Mouse (Mus musculus): Measurements from ENCODE around the gene Elfn1. TPM values are rescaled to one million over a fixed set of nuclear protein-coding genes. Genes with fewer than 3 reads are reported as not detected.

The Elfn1 gene
- polyA plus RNA-seq (2017; shearing (Covaris generic)) = not detected

DNA sequence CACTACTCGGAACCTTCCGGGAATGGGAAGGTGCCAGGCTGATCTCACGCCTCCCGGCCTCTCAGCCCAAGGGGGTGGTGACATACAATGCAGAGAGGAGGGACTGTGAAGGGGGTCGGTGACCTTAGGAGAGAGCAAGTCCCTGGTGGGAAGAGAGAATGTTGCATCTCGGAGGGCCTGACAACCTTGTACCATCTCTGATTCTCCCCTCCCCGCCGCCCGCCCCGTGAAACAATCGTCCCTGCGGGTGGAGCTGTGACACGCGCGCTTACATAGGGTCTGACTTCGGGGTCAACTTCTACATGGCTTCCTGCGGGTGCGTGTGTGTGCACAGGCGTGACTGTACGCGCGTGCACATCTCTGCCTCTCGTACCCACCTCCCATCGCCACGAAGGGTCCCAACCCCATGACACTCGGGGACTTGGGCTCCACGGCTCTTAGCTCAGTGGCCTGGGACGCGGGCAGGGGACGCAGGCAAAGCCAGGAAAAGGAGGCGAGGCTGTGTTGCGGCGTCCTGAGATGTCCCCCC lies at the start of gene Elfn1:
Elfn1 (plus strand) TSS at position 230 of the 529 bp plus-strand sequence.

Other genes starting within 250 kb of the Elfn1 start
- gene Micall2, start 171.6 kb upstream of the Elfn1 start, polyA plus RNA-seq (2017; shearing (Covaris generic)) = not detected
- gene Ints1, start 132.3 kb upstream of the Elfn1 start, polyA plus RNA-seq (2017; shearing (Covaris generic)) = 43.7 TPM
- gene Mafk, start 116.4 kb upstream of the Elfn1 start, polyA plus RNA-seq (2017; shearing (Covaris generic)) = 37.3 TPM
- 0.11 TPM for gene Tmem184a, start 88.0 kb upstream of the Elfn1 start, polyA plus RNA-seq (2017; shearing (Covaris generic))
- not detected for gene Gm26938, start 81.5 kb upstream of the Elfn1 start, polyA plus RNA-seq (2017; shearing (Covaris generic))
- 52.6 TPM for gene Psmg3, start 81.1 kb upstream of the Elfn1 start, polyA plus RNA-seq (2017; shearing (Covaris generic))

Measured in CD4-positive, CD25-positive, alpha-beta regulatory T cell (primary cell).